In genomic region chr7:142169836-142170235, GRCm38 (mm10) we compare ENCODE assay signal across 11 mouse cellular contexts. TPM values are rescaled to one million over a fixed set of nuclear protein-coding genes. Genes with fewer than 3 reads are reported as not detected.
DNase-seq lines count a peak whose midpoint lies in the region; ATAC-seq and TF ChIP-seq lines count a peak whose summit lies in the region.
"Had no signal": no experiment of that assay in that cellular context is flagged by ENCODE, and none has a peak within 500 bp of the region (broad histone marks: within the 10 kb centered on the region; RNA-seq: fewer than 3 reads in every experiment).

No protein-coding gene starts in this region.

- H3K27me3 ChIP-seq in forebrain, postnatal 0 days (ENCODE audit: insufficient read depth, low read length): no peaks in the 10 kb centered on the region
- H3K27me3 ChIP-seq in forebrain, embryonic 12.5 days: no peaks in the 10 kb centered on the region
- no peaks in the 10 kb centered on the region for H3K27me3 ChIP-seq in lung, postnatal 0 days (replicated peaks; ENCODE audit: insufficient read depth, low read length)
- H3K27me3 ChIP-seq in cerebellum, adult 2 months (ENCODE audit: control insufficient read depth, insufficient read depth, low read length): no peaks in the 10 kb centered on the region

- peak; percentile 77 for TF ChIP-seq CTCF in forebrain, postnatal 0 days (IDR thresholded peaks at IDR 0.05; ENCODE audit: low read depth)
- TF ChIP-seq CTCF in lung, postnatal 0 days (IDR thresholded peaks at IDR 0.05): peak; percentile 71
- TF ChIP-seq CTCF in cerebellum, adult 2 months (IDR thresholded peaks at IDR 0.05; ENCODE audit: borderline replicate concordance, insufficient read depth, low read depth, low read length): no peak

- H3K27ac ChIP-seq in forebrain, postnatal 0 days (ENCODE audit: low read depth, low read length): no peak overlapping the region
- H3K27ac ChIP-seq in forebrain, embryonic 12.5 days: no peak overlapping the region
- H3K27ac ChIP-seq in lung, postnatal 0 days (ENCODE audit: low read length): no peak overlapping the region
- H3K27ac ChIP-seq in cerebellum, adult 2 months (ENCODE audit: insufficient read depth, low read length): no peak overlapping the region

- no peak for TF ChIP-seq EP300 in lung, postnatal 0 days (IDR thresholded peaks at IDR 0.05)

- no peak overlapping the region for H3K9ac ChIP-seq in forebrain, postnatal 0 days
- H3K9ac ChIP-seq in forebrain, embryonic 12.5 days: no peak overlapping the region
- no peak overlapping the region for H3K9ac ChIP-seq in lung, postnatal 0 days (replicated peaks; ENCODE audit: low read depth)

- H3K4me2 ChIP-seq in forebrain, postnatal 0 days (ENCODE audit: low read depth): no peak overlapping the region
- no peak overlapping the region for H3K4me2 ChIP-seq in forebrain, embryonic 12.5 days
- H3K4me2 ChIP-seq in lung, postnatal 0 days (replicated peaks; ENCODE audit: low read depth, low read length): no peak overlapping the region

- 49% methylated on average over 3 of the region's 3 CpGs for WGBS in forebrain, postnatal 0 days
- 52% methylated on average over 3 of the region's 3 CpGs for WGBS in forebrain, embryonic 12.5 days
- WGBS in lung, postnatal 0 days: 46% methylated on average over 3 of the region's 3 CpGs
- WGBS in cerebellum, adult 2 months: 53% methylated on average over 3 of the region's 3 CpGs

- ATAC-seq in forebrain, postnatal 0 days: no peak
- no peak for ATAC-seq in forebrain, embryonic 12.5 days (ENCODE audit: low FRiP score)
- ATAC-seq in lung, postnatal 0 days: no peak

- H3K4me3 ChIP-seq in forebrain, postnatal 0 days (ENCODE audit: low read depth, low read length): no peak overlapping the region
- H3K4me3 ChIP-seq in forebrain, embryonic 12.5 days (replicated peaks): no peak overlapping the region
- H3K4me3 ChIP-seq in lung, postnatal 0 days (ENCODE audit: low read depth, low read length): no peak overlapping the region
- no peak overlapping the region for H3K4me3 ChIP-seq in cerebellum, adult 2 months (replicated peaks; ENCODE audit: insufficient read depth, low read depth, low read length)

- no peak for TF ChIP-seq POLR2A in cerebellum, adult 2 months (IDR thresholded peaks at IDR 0.05; ENCODE audit: borderline replicate concordance, insufficient read depth, low read length)

- no peaks in the 10 kb centered on the region for H3K9me3 ChIP-seq in forebrain, postnatal 0 days (ENCODE audit: low read length)
- H3K9me3 ChIP-seq in forebrain, embryonic 12.5 days: no peaks in the 10 kb centered on the region
- H3K9me3 ChIP-seq in lung, postnatal 0 days (ENCODE audit: low read length): no peaks in the 10 kb centered on the region

- H3K4me1 ChIP-seq in forebrain, postnatal 0 days (ENCODE audit: insufficient read depth): no peaks in the 10 kb centered on the region
- no peaks in the 10 kb centered on the region for H3K4me1 ChIP-seq in forebrain, embryonic 12.5 days
- H3K4me1 ChIP-seq in lung, postnatal 0 days (ENCODE audit: insufficient read depth, low read depth, low read length): no peaks in the 10 kb centered on the region
- H3K4me1 ChIP-seq in cerebellum, adult 2 months (ENCODE audit: control insufficient read depth, insufficient read depth, low read length): no peaks in the 10 kb centered on the region

- no peaks in the 10 kb centered on the region for H3K36me3 ChIP-seq in forebrain, postnatal 0 days (ENCODE audit: insufficient read depth)
- no peaks in the 10 kb centered on the region for H3K36me3 ChIP-seq in forebrain, embryonic 12.5 days (replicated peaks)
- H3K36me3 ChIP-seq in lung, postnatal 0 days (ENCODE audit: insufficient read depth, low read length): no peaks in the 10 kb centered on the region

- DNase-seq in forebrain, postnatal 0 days: peak; percentile 77
- DNase-seq in lung, postnatal 0 days (ENCODE audit: low spot score): peak; percentile 12
- no peak for DNase-seq in lung, adult 18-20 months
- peak; percentile 9 for DNase-seq in c-Kit-positive CD71-positive TER-119-negative erythroid progenitor cells, embryonic 14.5 days (ENCODE audit: low read depth)
- peak; percentile 69 for DNase-seq in retina, embryonic 14.5 days (ENCODE audit: low spot score)
- no peak for DNase-seq in adrenal gland, adult 8-10 months
- no peak for DNase-seq in cerebellum, adult 2 months
- DNase-seq: heart, postnatal 36 days had no signal

RNA-seq across cellular contexts. Expression of gene Gm4553, which starts 4.3 kb away (rescaled TPM):
- total RNA-seq in forebrain, postnatal 0 days (2014; rRNA removed): not detected in 2 replicates
- not detected in 2 replicates for polyA plus RNA-seq in forebrain, postnatal 0 days (2015; fragmentation: Nextera tagmentation; extraction: Ambion mirVana)
- not detected in 2 replicates for polyA plus RNA-seq in forebrain, embryonic 12.5 days (2016; fragmentation: Nextera tagmentation; extraction: Ambion mirVana)
- not detected in 2 replicates for polyA plus RNA-seq in lung, postnatal 0 days (2015; fragmentation: Nextera tagmentation; extraction: Ambion mirVana)
- total RNA-seq in adrenal gland, adult 8-10 months (2022): not detected
- polyA plus RNA-seq in cerebellum, adult 2 months (2012; rRNA removed): not detected in 2 replicates
- total RNA-seq: heart, postnatal 36 days; left cerebral cortex, adult 8-10 months had no signal
- polyA plus RNA-seq: stomach, embryonic 16.5 days had no signal

RNA-seq across cellular contexts. Expression of gene Krtap5-2, which starts 6.0 kb away (rescaled TPM):
- 0.08 TPM in 1 of 2 replicates, not detected in the other for total RNA-seq in forebrain, postnatal 0 days (2014; rRNA removed)
- polyA plus RNA-seq in forebrain, postnatal 0 days (2015; fragmentation: Nextera tagmentation; extraction: Ambion mirVana): not detected in 2 replicates
- polyA plus RNA-seq in forebrain, embryonic 12.5 days (2016; fragmentation: Nextera tagmentation; extraction: Ambion mirVana): not detected in 2 replicates
- not detected in 2 replicates for polyA plus RNA-seq in lung, postnatal 0 days (2015; fragmentation: Nextera tagmentation; extraction: Ambion mirVana)
- not detected for total RNA-seq in adrenal gland, adult 8-10 months (2022)
- not detected in 2 replicates for polyA plus RNA-seq in cerebellum, adult 2 months (2012; rRNA removed)
- total RNA-seq: heart, postnatal 36 days; left cerebral cortex, adult 8-10 months had no signal
- polyA plus RNA-seq: stomach, embryonic 16.5 days had no signal

RNA-seq across cellular contexts. Expression of gene Gm29735, which starts 12.9 kb away (rescaled TPM):
- not detected in 2 replicates for total RNA-seq in forebrain, postnatal 0 days (2014; rRNA removed)
- polyA plus RNA-seq in forebrain, postnatal 0 days (2015; fragmentation: Nextera tagmentation; extraction: Ambion mirVana): not detected in 2 replicates
- polyA plus RNA-seq in forebrain, embryonic 12.5 days (2016; fragmentation: Nextera tagmentation; extraction: Ambion mirVana): not detected in 2 replicates
- not detected in 2 replicates for polyA plus RNA-seq in lung, postnatal 0 days (2015; fragmentation: Nextera tagmentation; extraction: Ambion mirVana)
- not detected for total RNA-seq in adrenal gland, adult 8-10 months (2022)
- polyA plus RNA-seq in cerebellum, adult 2 months (2012; rRNA removed): not detected in 2 replicates
- total RNA-seq: heart, postnatal 36 days; left cerebral cortex, adult 8-10 months had no signal
- polyA plus RNA-seq: stomach, embryonic 16.5 days had no signal

RNA-seq across cellular contexts. Expression of gene Gm10153, which starts 20.4 kb away (rescaled TPM):
- total RNA-seq in forebrain, postnatal 0 days (2014; rRNA removed): not detected in 2 replicates
- not detected in 2 replicates for polyA plus RNA-seq in forebrain, postnatal 0 days (2015; fragmentation: Nextera tagmentation; extraction: Ambion mirVana)
- not detected in 2 replicates for polyA plus RNA-seq in forebrain, embryonic 12.5 days (2016; fragmentation: Nextera tagmentation; extraction: Ambion mirVana)
- polyA plus RNA-seq in lung, postnatal 0 days (2015; fragmentation: Nextera tagmentation; extraction: Ambion mirVana): not detected in 2 replicates
- not detected for total RNA-seq in adrenal gland, adult 8-10 months (2022)
- not detected in 2 replicates for polyA plus RNA-seq in cerebellum, adult 2 months (2012; rRNA removed)
- total RNA-seq: heart, postnatal 36 days; left cerebral cortex, adult 8-10 months had no signal
- polyA plus RNA-seq: stomach, embryonic 16.5 days had no signal

RNA-seq across cellular contexts. Expression of gene Gm45337, which starts 25.4 kb away (rescaled TPM):
- total RNA-seq in forebrain, postnatal 0 days (2014; rRNA removed): not detected in 2 replicates
- not detected in 2 replicates for polyA plus RNA-seq in forebrain, postnatal 0 days (2015; fragmentation: Nextera tagmentation; extraction: Ambion mirVana)
- not detected in 2 replicates for polyA plus RNA-seq in forebrain, embryonic 12.5 days (2016; fragmentation: Nextera tagmentation; extraction: Ambion mirVana)
- polyA plus RNA-seq in lung, postnatal 0 days (2015; fragmentation: Nextera tagmentation; extraction: Ambion mirVana): not detected in 2 replicates
- not detected for total RNA-seq in adrenal gland, adult 8-10 months (2022)
- not detected in 2 replicates for polyA plus RNA-seq in cerebellum, adult 2 months (2012; rRNA removed)
- total RNA-seq: heart, postnatal 36 days; left cerebral cortex, adult 8-10 months had no signal
- polyA plus RNA-seq: stomach, embryonic 16.5 days had no signal

Comparison
In these comparisons a context has a peak if more than half of its experiments do, and no peak if none do; other contexts are left out.
1. DNase-seq: peak in forebrain, postnatal 0 days (single experiment), lung, postnatal 0 days (single experiment), c-Kit-positive CD71-positive TER-119-negative erythroid progenitor cells, embryonic 14.5 days (single experiment) and retina, embryonic 14.5 days (single experiment); none in lung, adult 18-20 months (0 of 2), adrenal gland, adult 8-10 months (single experiment) and cerebellum, adult 2 months (0 of 2).